Mouse (Mus musculus) thymus, adult 18-20 months (tissue): ENCODE data around the gene Junb.

Experiments
- DNase-seq, 2 experiments: peaks; one replicate each; pipeline ENCODE4 v3.0.0; 2022; ENCODE audit warnings: mixed read lengths in 2 of 2

The Junb gene

GRCm38 (mm10) chr8:84970135-84970790, 8.3 kb downstream of the Junb start:
- DNase-seq = no peak

- peak in 1 of 2 experiments; percentile 53 for DNase-seq
Measured at GRCm38 (mm10) chr8:84969241-84970134, 9.0 kb downstream of the Junb start, which contains the start of the genes Gm49661, Prdx2 and Rnaseh2a. TSS of gene Gm49661 (minus strand) at chr8:84969433. TSS of gene Prdx2 (plus strand) at chr8:84969587. TSS of gene Rnaseh2a (minus strand) at chr8:84969767.

GRCm38 (mm10) chr8:84968650-84969049, 9.9 kb downstream of the Junb start:
- DNase-seq = no peak

GRCm38 (mm10) chr8:84967532-84968304, 10.8 kb downstream of the Junb start:
- no peak for DNase-seq

DNA sequence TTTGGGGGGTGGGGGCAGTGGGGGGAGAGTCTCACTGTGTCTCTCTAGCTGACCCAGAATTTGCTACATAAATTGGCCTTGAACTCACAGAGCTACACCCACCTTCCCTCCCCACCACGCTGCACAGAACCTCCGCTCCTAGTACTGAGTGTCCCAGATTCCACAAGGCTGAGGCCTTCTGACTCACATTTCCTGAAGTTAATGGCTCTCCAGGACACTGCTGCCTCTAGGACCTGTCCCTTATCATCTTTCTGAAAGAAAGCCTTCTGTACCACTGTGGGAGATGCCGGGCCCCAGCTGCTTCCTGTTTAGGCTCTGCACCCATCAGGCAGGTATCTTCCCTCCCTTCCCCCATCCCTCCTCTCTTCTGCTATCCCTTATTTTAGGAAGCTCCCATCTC, 11.9 kb downstream of the Junb start:
- peak in 1 of 2 experiments; percentile 31 for DNase-seq

DNA sequence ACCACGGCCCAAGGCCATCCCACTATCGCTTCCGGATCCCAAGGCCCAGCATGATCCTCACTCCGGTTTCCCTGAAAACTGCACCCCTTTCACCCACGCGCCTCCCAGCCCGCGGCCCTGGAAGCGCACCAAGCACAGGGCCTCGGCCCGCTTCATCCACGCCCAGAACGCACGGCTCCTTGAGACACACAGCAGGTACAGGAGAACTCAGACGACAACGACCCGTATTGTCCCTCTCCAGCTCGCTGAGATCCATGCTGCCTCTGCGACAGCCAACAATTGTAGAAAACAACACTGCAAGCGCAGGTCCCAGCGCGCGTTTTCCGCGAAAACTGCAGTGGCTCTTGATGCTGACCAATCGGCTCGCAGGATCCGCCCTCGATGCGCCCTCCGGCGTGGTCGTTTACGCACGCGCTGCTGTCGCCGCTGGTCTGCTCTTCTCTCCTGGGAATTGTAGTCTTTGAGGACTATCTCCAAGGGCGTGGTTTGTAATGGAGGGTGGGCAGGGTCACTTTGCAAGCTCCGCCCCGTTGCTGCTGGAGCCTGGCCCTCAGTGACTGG, 12.7 kb downstream of the Junb start:
- peak; percentile 81 to 87 for DNase-seq

DNA sequence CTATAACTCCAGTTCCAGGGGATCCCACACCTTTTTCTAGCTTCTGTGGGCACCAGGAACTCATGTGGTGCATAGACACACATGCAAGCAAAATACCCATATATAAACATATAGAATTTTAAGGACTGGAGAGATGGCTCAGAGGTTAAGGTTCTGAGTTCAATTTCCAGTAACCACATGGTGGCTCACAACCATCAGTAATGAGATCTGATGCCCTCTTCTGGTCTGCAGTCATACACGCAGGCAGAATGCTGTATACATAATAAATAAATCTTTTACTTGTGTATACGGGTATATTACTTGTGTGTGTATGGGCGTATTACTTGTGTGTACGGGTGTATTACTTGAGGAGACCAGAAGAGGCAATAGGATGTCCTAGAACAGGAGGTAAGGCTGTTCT, 14.6 kb downstream of the Junb start:
- no peak for DNase-seq

- DNase-seq = no peak
Measured at GRCm38 (mm10) chr8:84959811-84960210, 18.7 kb downstream of the Junb start.

GRCm38 (mm10) chr8:84956768-84957167, 21.8 kb downstream of the Junb start:
- DNase-seq = peak in 1 of 2 experiments; percentile 38

GRCm38 (mm10) chr8:84952612-84953255, 25.8 kb downstream of the Junb start:
- no peak for DNase-seq

DNA sequence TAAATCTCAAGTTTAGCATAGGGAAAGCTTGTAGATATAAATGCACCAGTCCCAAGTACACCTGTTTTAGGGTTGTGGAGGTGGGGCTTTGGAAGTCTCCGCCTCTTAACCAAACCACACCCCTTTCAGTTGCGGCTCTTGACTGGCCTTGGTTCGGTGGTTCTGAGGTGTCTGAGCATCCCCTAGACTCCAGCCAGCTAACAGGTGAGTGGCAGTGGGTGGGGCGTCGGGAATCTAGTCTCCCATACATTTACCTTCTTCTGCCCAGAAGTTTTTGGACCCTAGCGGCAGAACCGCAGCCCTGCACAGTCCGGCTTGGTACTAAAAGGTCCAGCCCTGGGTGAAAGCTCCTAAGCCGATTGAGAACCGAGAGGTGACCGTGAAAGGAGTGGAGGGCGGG, 28.8 kb downstream of the Junb start:
- DNase-seq = no peak

GRCm38 (mm10) chr8:84947241-84947545, 31.3 kb downstream of the Junb start:
- DNase-seq = no peak

DNA sequence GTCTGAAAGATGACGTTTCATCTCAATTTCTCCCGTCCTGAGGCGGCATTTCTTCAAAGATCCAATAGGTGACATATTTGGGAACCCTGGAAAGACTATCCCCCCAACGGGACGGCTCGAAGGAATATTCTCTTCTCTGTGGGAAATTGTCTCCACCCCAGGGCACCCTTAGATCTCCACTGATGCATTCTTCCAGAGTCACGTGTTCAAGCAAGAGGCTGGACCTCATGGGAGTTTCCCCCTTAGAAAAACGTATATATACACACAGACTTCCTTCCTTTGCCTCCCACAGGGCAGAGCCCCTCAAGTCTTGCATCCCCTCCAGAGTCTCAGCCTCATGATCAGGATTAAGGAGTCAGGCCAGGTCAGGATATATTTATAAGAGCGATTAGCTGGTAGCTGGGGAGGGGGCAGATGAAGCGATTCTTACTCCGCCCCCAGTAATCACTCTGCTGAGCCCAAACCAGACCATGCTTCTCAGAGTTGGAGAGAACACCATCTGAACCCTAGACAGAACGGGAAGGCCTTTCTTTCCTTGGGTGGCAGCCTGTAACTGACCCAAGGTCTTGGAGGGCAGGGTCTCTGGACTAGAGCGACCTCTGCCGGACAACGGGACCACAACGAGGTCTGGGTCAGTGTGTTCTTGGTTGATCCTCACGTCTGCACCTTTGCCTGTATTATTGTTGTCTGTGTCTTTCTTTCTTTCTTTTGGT, 31.8 kb downstream of the Junb start, which contains the start of gene Rtbdn:
Rtbdn (plus strand) TSS at position 464 of the 713 bp plus-strand sequence.
- DNase-seq = no peak

DNA sequence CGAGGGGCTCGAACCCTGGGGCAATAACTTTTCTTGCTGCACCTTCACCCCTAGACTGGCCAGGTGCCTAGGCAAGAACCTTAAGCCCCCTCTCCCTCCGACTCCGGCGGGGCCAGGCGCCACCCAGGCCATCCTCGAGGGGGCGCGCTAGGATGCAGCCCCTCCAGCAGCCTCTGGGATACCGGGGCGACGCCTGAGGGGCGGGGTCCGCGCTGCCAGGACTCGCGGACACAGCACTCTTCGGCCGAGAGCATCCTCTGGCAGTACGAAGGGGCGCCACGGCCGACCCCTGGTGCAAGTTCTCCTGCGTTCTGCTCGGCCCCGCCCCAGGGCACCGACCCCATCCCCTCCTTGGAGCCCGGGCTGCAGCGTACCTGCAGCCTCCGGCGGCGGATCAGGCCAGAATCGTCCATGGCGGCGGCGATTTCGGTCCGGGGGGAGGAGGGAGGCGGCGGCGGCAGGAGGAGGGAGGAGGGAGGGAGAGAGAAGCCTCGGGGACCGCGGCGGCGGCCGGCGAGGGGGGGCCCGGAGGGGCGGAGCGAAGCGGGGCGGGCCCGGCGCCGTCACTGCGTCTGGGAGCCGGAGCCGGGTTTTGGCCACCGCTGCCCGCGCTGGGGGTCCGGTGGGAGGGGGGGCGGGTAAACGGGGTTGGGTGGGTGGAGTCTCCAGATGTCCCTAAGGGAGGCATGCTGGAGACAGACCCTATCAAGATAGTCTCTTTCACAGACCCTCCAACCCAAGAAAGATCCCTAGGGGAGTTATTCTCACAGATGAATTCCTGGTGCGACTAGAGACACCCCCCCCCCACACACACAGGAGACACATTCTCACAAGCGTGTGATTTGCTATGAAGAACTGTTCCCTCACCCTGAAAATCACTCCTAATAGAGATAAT, 32.6 kb downstream of the Junb start:
- DNase-seq = no peak

DNA sequence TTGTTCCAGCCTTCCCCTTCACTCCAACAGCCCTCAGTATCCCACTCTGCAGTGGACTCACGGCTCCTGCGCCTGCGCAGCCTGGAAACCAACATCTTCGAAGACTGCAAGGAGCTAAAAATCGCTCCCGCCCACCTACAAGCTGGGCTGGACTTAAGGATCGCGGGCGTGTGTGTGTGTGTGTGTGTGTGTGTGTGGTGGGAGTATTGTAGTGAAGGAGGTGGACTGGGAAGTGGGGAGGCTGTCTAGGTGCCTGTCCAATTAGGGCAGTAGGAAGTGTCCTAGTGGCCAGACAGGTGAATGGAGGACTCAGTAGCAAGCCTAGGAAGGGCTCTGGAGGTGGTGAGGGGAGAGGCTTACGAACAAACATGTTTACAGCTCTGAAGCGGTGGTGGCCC, 33.3 kb downstream of the Junb start:
- DNase-seq = no peak

GRCm38 (mm10) chr8:84944478-84945160, 33.9 kb downstream of the Junb start:
- DNase-seq = no peak

DNA sequence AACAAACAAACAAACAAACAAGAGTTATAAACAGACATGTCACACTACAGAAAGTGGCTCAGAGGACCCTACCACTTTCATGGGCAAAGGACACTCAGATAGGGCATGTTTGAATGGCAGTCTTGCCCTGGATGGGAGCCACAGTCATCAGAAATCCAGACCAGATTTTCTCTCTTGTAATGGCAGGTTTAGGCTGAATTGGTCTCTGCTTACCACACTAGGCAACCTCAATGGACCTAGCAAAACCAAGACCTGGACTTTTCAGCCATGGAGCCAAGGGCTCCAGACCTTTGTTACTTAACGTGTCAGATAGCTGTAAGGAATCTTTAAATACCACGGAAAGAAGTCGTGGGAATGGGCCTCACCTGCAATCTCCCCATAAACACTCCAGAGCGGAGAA, 34.8 kb downstream of the Junb start:
- DNase-seq = no peak

DNA sequence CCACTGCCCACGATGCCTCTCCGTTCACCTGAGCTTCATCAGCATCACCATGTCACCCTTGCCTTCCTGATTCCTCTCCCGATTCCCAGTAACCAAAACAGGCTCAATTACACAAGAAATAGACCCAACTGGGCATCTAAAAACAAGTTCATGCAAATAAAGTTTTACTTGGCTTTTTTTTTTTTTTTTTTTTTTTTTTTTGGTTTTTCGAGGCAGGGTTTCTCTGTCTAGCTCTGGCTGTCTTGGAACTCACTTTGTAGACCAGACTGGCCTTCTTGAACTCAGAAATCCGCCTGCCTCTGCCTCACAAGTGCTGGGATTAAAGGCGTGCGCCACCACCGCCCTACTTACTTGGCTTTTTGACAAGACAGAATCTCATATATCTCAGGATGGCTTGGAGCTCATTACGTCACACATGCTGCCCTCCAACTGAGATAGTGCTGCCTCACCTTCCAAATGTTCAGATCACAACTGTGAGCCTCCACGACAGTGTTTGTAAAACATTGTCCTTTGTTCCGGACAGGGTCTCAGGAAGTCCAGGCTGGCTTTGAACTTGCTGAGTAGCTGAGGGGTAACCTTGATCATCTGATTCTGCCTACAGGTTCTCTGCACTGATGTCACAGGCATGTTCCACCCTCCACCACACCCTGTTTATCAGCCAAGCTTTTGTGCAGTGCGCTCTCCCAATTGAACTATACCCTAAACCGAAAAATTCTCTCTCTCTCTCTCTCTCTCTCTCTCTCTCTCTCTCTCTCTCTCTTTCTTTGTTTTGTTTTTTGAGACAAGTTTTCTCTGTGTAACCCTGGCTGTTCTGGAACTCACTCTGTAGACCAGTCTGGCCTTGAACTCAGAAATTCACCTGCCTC, 40.7 kb downstream of the Junb start:
- DNase-seq = no peak

DNA sequence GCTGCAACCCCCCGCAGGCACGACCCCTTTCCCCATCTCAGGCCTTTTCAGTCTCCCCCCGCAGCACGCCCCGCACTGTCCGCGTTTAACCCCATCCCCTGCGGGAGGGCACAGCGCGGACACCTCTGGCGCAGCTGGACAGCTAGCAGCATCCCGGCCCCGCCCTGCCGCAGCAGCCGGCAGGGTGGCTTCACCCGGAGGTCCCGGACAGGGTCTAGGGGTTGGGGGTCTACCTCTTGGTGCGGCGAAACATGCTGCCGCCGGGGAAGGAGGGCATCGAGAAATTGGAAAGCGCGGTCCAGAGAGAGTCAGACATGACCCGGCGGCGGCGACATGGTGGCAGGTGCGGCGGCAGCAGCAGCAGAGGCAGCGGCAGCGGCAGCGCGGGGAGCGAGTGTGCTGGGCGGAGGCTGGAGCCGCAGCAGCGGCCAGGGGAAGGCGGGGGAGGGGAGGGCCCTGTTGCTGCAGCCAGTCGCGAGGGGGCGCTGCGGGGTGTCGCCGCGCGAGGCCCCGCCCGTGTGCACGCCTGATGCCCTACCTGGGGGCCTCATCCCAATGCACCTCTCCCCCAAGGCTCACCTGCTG, 41.5 kb downstream of the Junb start, which contains the start of gene Mast1:
Mast1 (minus strand) TSS at position 398 of the 585 bp plus-strand sequence.
- no peak for DNase-seq
